Mouse (Mus musculus) heart, adult 2 months (tissue): ENCODE measurements around the gene Chchd10. TPM values are rescaled to one million over a fixed set of nuclear protein-coding genes. Genes with fewer than 3 reads are reported as not detected.
A peak's percentile ranks its signal among the peaks of the same experiment; 100 is the strongest.

Experiments used
- DNase-seq, 2 experiments: peaks; one replicate each; pipeline ENCODE4 v3.0.0; 2021
- H3K27ac ChIP-seq: fragments of 200-600 bp; 2 replicates; pipeline ENCODE4 v1.8.1; 2022
- H3K27me3 ChIP-seq: fragments of 200-500 bp; 2 replicates; pipeline ENCODE4 v1.6.1; 2012; ENCODE audit warnings: mild to moderate bottlenecking, low read length, inconsistent platforms, mixed read lengths; ENCODE audit not compliant: control insufficient read depth, insufficient read depth
- H3K36me3 ChIP-seq: fragments of 200-500 bp; 2 replicates; pipeline ENCODE4 v1.6.1; 2012; ENCODE audit warnings: low read length, inconsistent platforms; ENCODE audit not compliant: control insufficient read depth, insufficient read depth
- H3K4me1 ChIP-seq: fragments of 200-500 bp; 2 replicates; pipeline ENCODE4 v1.6.1; 2011; ENCODE audit warnings: low read length; ENCODE audit not compliant: control insufficient read depth, insufficient read depth
- H3K4me3 ChIP-seq: fragments of 200-600 bp; 2 replicates; pipeline ENCODE4 v1.8.1; 2022
- H3K79me2 ChIP-seq: fragments of 200-500 bp; replicated peaks from 2 replicates; pipeline ENCODE4 v1.6.1; 2012; ENCODE audit warnings: mild to moderate bottlenecking, inconsistent platforms, low read length, moderate library complexity, mixed read lengths; ENCODE audit not compliant: control insufficient read depth, insufficient read depth
- H3K9ac ChIP-seq: fragments of 200-500 bp; 2 replicates; pipeline ENCODE4 v1.6.1; 2012; ENCODE audit warnings: low read depth, mild to moderate bottlenecking, control low read depth, inconsistent platforms, low read length, mixed read lengths
- CTCF ChIP-seq: fragments of 200-600 bp; IDR thresholded peaks from 2 replicates; pipeline ENCODE4 v1.8.1; 2022; ENCODE audit warnings: antibody characterized with exemption, mild to moderate bottlenecking, moderate library complexity
- EP300 ChIP-seq: fragments of 200-500 bp; IDR thresholded peaks from 2 replicates; pipeline ENCODE4 v1.6.1; 2011; ENCODE audit warnings: low read depth, low read length, control low read depth; ENCODE audit not compliant: insufficient read depth
- POLR2A ChIP-seq: fragments of 200-500 bp; IDR thresholded peaks from 2 replicates; pipeline ENCODE4 v1.6.1; 2011; ENCODE audit warnings: mild to moderate bottlenecking, low read depth, low read length, control low read depth; ENCODE audit not compliant: insufficient read depth
- WGBS: fragments of 180-500 bp; shearing (Covaris S2); methylation state at CpG from one replicate; pipeline ENCODE4 v1.1.7; 2018; 5-methylcytosine and 5-hydroxymethylcytosine counted together
- intact Hi-C: fragments of 180-260 bp; cut with DNase I; formaldehyde crosslinking; loops from one replicate; pipeline ENCODE4 v1.15.1; 2025
- polyA plus RNA-seq: library from polyadenylated mRNA; depleted of rRNA; stranded (reverse); fragments of >200 nt; gene quantifications from 2 replicates; pipeline ENCODE4 v1.2.3, GENCODE M21; 2012
- total RNA-seq, 2 experiments: library from RNA; stranded (reverse); gene quantifications; 2 replicates each; pipeline ENCODE4 v1.2.3; 2021

The Chchd10 gene
- total and polyA plus RNA-seq, 3 experiments, result 1,811 to 2,061 (median 2,042) TPM

- Histone ChIP-seq H3K9ac (no peak overlapping the region), H3K4me1 (peaks cover 5% of the 10 kb centered on the region), H3K27ac (no peak overlapping the region), H3K79me2 (peaks cover 2% of the 10 kb centered on the region), H3K4me3 (no peak overlapping the region), H3K36me3 (no peaks in the 10 kb centered on the region), H3K27me3 (no peaks in the 10 kb centered on the region)
- DNase-seq, result no peak
- TF ChIP-seq CTCF (no peak), POLR2A (no peak)
- intact Hi-C loops, result no loop called here
- 87% methylated on average over 5 of the region's 5 CpGs for WGBS
These were observed 13.9 kb upstream of the Chchd10 start for GRCm38 (mm10) chr10:75919026-75919425.

- DNase-seq, result peak; percentile 96 to 97
- peak within 1 kb of the TSS; percentile 97 for H3K4me3 ChIP-seq
- H3K27ac ChIP-seq, result peak within 1 kb of the TSS; percentile 91
- H3K79me2 ChIP-seq, result peaks cover 2% of the 10 kb centered on the region
- H3K9ac ChIP-seq, result peak within 1 kb of the TSS; percentile 92
- no peaks in the 10 kb centered on the region for H3K27me3 ChIP-seq
- TF ChIP-seq POLR2A (peak; percentile 56), CTCF (no peak)
- intact Hi-C loops, result loop anchor here (2.0 kb wide), 2 partner anchors 20 to 30 kb away; no protein-coding TSS in a partner anchor
- peaks cover 5% of the 10 kb centered on the region for H3K4me1 ChIP-seq
- no peaks in the 10 kb centered on the region for H3K36me3 ChIP-seq
- under 1% methylated on average over 76 of the region's 76 CpGs for WGBS
These were observed 11.8 kb upstream of the Chchd10 start, which contains the start of gene Smarcb1 for GRCm38 (mm10) chr10:75921026-75921725. TSS of gene Smarcb1 (minus strand) at chr10:75921617.

DNA sequence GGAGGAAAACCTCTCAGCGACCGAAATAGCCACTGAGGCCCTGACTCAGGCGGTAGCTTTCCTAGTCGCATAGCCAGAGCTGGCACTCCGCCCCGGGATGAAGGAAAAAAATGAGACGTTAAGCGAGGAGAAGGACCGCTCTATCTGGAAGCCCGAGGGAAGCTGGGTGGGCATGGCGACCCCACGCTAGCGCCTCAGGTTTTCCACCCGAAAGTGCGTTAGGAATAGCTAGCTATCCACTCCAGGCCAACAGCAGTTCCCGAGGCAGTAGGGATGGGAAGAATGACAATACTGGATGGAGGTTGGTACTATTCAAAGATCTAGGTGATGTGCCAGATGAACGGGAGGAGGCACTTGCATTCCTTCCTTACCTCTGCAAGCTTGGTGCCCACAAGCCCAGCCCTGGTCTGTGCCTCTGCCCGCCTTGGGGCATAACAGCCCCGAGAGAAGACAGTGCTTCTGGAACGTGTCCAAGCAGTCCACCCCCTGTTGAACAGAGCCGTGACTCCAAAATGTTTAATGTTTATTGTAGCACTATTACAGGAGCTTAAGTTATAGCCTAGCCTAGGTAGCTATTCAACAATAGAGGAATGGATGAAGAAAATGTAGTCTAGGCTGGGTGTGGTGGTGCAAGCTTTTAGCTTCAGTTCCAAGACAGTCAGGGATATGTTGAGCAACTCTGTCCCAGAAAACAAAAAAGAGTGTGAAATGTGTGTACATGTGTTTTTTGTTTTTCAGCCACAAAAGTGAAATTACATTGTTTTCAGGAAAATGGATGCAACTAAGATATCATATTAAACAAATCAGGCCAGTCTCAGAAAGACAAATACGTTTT, 11.0 kb upstream of the Chchd10 start:
- Histone ChIP-seq H3K27ac (peak overlapping the region; percentile 91), H3K9ac (peak overlapping the region; percentile 90), H3K4me3 (peak overlapping the region; percentile 97), H3K79me2 (peaks cover 2% of the 10 kb centered on the region), H3K27me3 (no peaks in the 10 kb centered on the region), H3K36me3 (no peaks in the 10 kb centered on the region), H3K4me1 (peaks cover 5% of the 10 kb centered on the region)
- TF ChIP-seq POLR2A, result peak; percentile 46; the same call in 1 of the 2 replicates
- no peak for TF ChIP-seq EP300
- TF ChIP-seq CTCF, result no peak
- WGBS, result 5% methylated on average over 22 of the region's 22 CpGs
- no peak for DNase-seq
- intact Hi-C loops, result loop anchor here (2.0 kb wide), 2 partner anchors 21 to 29 kb away; no protein-coding TSS in a partner anchor

GRCm38 (mm10) chr10:75924324-75924723, 8.6 kb upstream of the Chchd10 start:
- intact Hi-C loops, result no loop called here
- Histone ChIP-seq H3K36me3 (no peaks in the 10 kb centered on the region), H3K27me3 (no peaks in the 10 kb centered on the region), H3K9ac (no peak overlapping the region), H3K27ac (no peak overlapping the region), H3K4me3 (no peak overlapping the region), H3K4me1 (peaks cover 5% of the 10 kb centered on the region), H3K79me2 (no peaks in the 10 kb centered on the region; the same call in 1 of the 2 replicates)
- TF ChIP-seq POLR2A, result no peak
- peak; percentile 46 for TF ChIP-seq CTCF
- no peak for TF ChIP-seq EP300
- no peak for DNase-seq
- WGBS, result 49% methylated on average over 2 of the region's 2 CpGs

- H3K79me2 ChIP-seq, result no peaks in the 10 kb centered on the region
- H3K9ac ChIP-seq, result no peak overlapping the region
- no peaks in the 10 kb centered on the region for H3K36me3 ChIP-seq
- 74% methylated on average over 13 of the region's 13 CpGs for WGBS
- no peaks in the 10 kb centered on the region for H3K27me3 ChIP-seq
- peaks cover 7% of the 10 kb centered on the region for H3K4me1 ChIP-seq
- TF ChIP-seq CTCF (no peak), POLR2A (no peak), EP300 (no peak)
- no peak overlapping the region for H3K27ac ChIP-seq
- no peak overlapping the region for H3K4me3 ChIP-seq
- intact Hi-C loops, result no loop called here
- DNase-seq, result no peak
These were observed 6.5 kb upstream of the Chchd10 start for GRCm38 (mm10) chr10:75926396-75926795.

DNA sequence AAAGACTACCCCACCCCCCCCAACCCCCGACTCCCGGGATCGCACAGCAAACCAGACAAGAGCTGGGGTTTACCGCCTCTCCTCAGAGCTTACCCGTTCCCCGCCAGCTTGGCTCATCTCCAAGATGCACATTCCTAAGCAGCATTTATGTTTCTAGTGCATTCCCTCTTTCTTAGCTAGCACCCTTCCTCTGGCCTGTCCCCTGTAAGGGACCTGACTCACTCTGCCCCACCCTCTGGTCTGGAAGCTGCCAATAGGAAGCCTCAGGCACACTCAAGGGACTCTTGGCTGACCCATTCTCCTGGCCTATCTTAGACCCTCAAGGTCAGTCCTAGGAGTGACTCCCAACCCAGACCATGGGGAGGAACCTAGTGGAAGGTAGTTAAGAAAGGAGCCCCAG, 2.6 kb upstream of the Chchd10 start:
- WGBS, result 35% methylated on average over 6 of the region's 6 CpGs
- Histone ChIP-seq H3K27me3 (no peaks in the 10 kb centered on the region), H3K4me1 (peaks cover 10% of the 10 kb centered on the region), H3K4me3 (no peak overlapping the region), H3K27ac (no peak overlapping the region), H3K9ac (no peak overlapping the region), H3K36me3 (no peaks in the 10 kb centered on the region), H3K79me2 (no peaks in the 10 kb centered on the region)
- intact Hi-C loops, result no loop called here
- no peak for TF ChIP-seq POLR2A
- no peak for TF ChIP-seq CTCF
- TF ChIP-seq EP300, result no peak
- DNase-seq, result peak in 1 of 2 experiments; percentile 23
